Mouse (Mus musculus): ENCODE measurements at regions not wholly inside any gene's neighbourhood (a gene's known extent, or its start where the extent isn't known, plus 50 kb on each side); places are given as distances from the start of the nearest gene placed in this dataset.

- Histone ChIP-seq H3K4me3 (replicated peaks in 1 of 3; ENCODE audit: low read depth in 2 of 3, low read length in 2 of 3, poor library complexity in 1 of 3) (no peak overlapping the region), H3K27ac (ENCODE audit: insufficient read depth, low read depth) (no peak overlapping the region), H3K9ac (ENCODE audit: insufficient read depth, low read depth) (no peak overlapping the region), H3K4me2 (ENCODE audit: insufficient read depth, low read depth, poor library complexity, severe bottlenecking) (no peak overlapping the region), H3K79me2 (replicated peaks; ENCODE audit: control insufficient read depth, extremely low read depth, insufficient read depth, poor library complexity, severe bottlenecking) (no peaks in the 10 kb centered on the region), H3K9me3 (replicated peaks; ENCODE audit: low read length) (no peaks in the 10 kb centered on the region), H3K27me3 (replicated peaks) (no peaks in the 10 kb centered on the region), H3K36me3 (replicated peaks in 1 of 2; ENCODE audit: control insufficient read depth in 1 of 2, insufficient read depth in 1 of 2, low read length in 1 of 2) (no peaks in the 10 kb centered on the region), H3K4me1 (ENCODE audit: control insufficient read depth in 1 of 2, insufficient read depth in 2 of 2) (peaks cover 0 to 3% of the 10 kb centered on the region in 2 experiments; a peak in 1 of 4 replicates)
- TF ChIP-seq USF2 (conservative IDR thresholded peaks at IDR 0.05; ENCODE audit: low read depth, low read length) = no peak
- no peak for TF ChIP-seq BHLHE40 (IDR thresholded peaks at IDR 0.05; ENCODE audit: low read depth, low read length)
- TF ChIP-seq KAT2A (IDR thresholded peaks at IDR 0.05; ENCODE audit: insufficient replicate concordance, low read length) = no peak
- no peak for TF ChIP-seq MEF2A (IDR thresholded peaks at IDR 0.05; ENCODE audit: borderline replicate concordance, low read depth, low read length)
- no peak for TF ChIP-seq CTCF (conservative IDR thresholded peaks at IDR 0.05 in 1 of 2, IDR thresholded peaks at IDR 0.05 in 1 of 2; ENCODE audit: low read depth in 2 of 2, low read length in 2 of 2)
- no peak for TF ChIP-seq IRF4 (IDR thresholded peaks at IDR 0.05; ENCODE audit: low read depth, low read length)
- TF ChIP-seq TBP (conservative IDR thresholded peaks at IDR 0.05; ENCODE audit: low read depth, low read length) = no peak
- TF ChIP-seq ELF1 (IDR thresholded peaks at IDR 0.05; ENCODE audit: low read depth, low read length) = no peak
- TF ChIP-seq POLR2AphosphoS2 (IDR thresholded peaks at IDR 0.05; ENCODE audit: low read depth, low read length) = no peak
- no peak for TF ChIP-seq EP300 (IDR thresholded peaks at IDR 0.05; ENCODE audit: low read length)
- TF ChIP-seq SIN3A (IDR thresholded peaks at IDR 0.05; ENCODE audit: low read length) = no peak
- TF ChIP-seq JUN (IDR thresholded peaks at IDR 0.05; ENCODE audit: insufficient read depth, low read depth, low read length) = no peak
- no peak for TF ChIP-seq GABPA (IDR thresholded peaks at IDR 0.05; ENCODE audit: insufficient replicate concordance, low read depth, low read length)
- TF ChIP-seq NRF1 (IDR thresholded peaks at IDR 0.05; ENCODE audit: low read depth, low read length) = no peak
- no peak for TF ChIP-seq MYC (IDR thresholded peaks at IDR 0.05; ENCODE audit: low read depth, low read length)
- dilution Hi-C loops (cut with MboI; ENCODE audit: extremely low pct_ligation_motif_present, extremely low pct_unique_long_range_greater_than_20kb, low sequenced_read_pairs) = no loop called here
- no peak for DNase-seq (ENCODE audit: extremely low read depth)
- in situ Hi-C loops (cut with MboI; ENCODE audit: low pct_ligation_motif_present, low pct_unique_long_range_greater_than_20kb, low sequenced_read_pairs) = no loop called here
These were observed 872.1 kb downstream of the A830018L16Rik start for GRCm38 (mm10) chr1:12286026-12286425.

GRCm38 (mm10) chr1:12288521-12288920 is 874.6 kb downstream of the A830018L16Rik start:
- Histone ChIP-seq H3K4me1 (ENCODE audit: control insufficient read depth in 1 of 2, insufficient read depth in 2 of 2) (peaks cover 0 to 3% of the 10 kb centered on the region in 2 experiments; a peak in 1 of 4 replicates), H3K9me3 (replicated peaks; ENCODE audit: low read length) (no peaks in the 10 kb centered on the region), H3K4me3 (replicated peaks in 1 of 3; ENCODE audit: low read depth in 2 of 3, low read length in 2 of 3, poor library complexity in 1 of 3) (no peak overlapping the region), H3K27me3 (replicated peaks) (no peaks in the 10 kb centered on the region), H3K79me2 (replicated peaks; ENCODE audit: control insufficient read depth, extremely low read depth, insufficient read depth, poor library complexity, severe bottlenecking) (no peaks in the 10 kb centered on the region), H3K36me3 (replicated peaks in 1 of 2; ENCODE audit: control insufficient read depth in 1 of 2, insufficient read depth in 1 of 2, low read length in 1 of 2) (no peaks in the 10 kb centered on the region), H3K27ac (ENCODE audit: insufficient read depth, low read depth) (no peak overlapping the region), H3K4me2 (ENCODE audit: insufficient read depth, low read depth, poor library complexity, severe bottlenecking) (no peak overlapping the region), H3K9ac (ENCODE audit: insufficient read depth, low read depth) (no peak overlapping the region)
- dilution Hi-C loops (cut with MboI; ENCODE audit: extremely low pct_ligation_motif_present, extremely low pct_unique_long_range_greater_than_20kb, low sequenced_read_pairs) = no loop called here
- in situ Hi-C loops (cut with MboI; ENCODE audit: low pct_ligation_motif_present, low pct_unique_long_range_greater_than_20kb, low sequenced_read_pairs) = no loop called here
- DNase-seq (ENCODE audit: extremely low read depth) = no peak
- no peak for TF ChIP-seq ZKSCAN1 (IDR thresholded peaks at IDR 0.05; ENCODE audit: borderline replicate concordance, low read depth, low read length)
- no peak for TF ChIP-seq CHD1 (IDR thresholded peaks at IDR 0.05; ENCODE audit: low read depth, low read length)
- no peak for TF ChIP-seq TBP (conservative IDR thresholded peaks at IDR 0.05; ENCODE audit: low read depth, low read length)
- no peak for TF ChIP-seq ZC3H11A (IDR thresholded peaks at IDR 0.05; ENCODE audit: low read depth, low read length)
- TF ChIP-seq E2F4 (IDR thresholded peaks at IDR 0.05; ENCODE audit: insufficient replicate concordance, low read depth, low read length) = no peak
- TF ChIP-seq UBTF (IDR thresholded peaks at IDR 0.05; ENCODE audit: low read depth, low read length) = no peak
- no peak for TF ChIP-seq MAX (IDR thresholded peaks at IDR 0.05; ENCODE audit: low read length)
- TF ChIP-seq POLR2A (IDR thresholded peaks at IDR 0.05; ENCODE audit: low read depth, low read length) = no peak
- TF ChIP-seq USF1 (IDR thresholded peaks at IDR 0.05; ENCODE audit: low read depth, low read length) = no peak
- TF ChIP-seq GABPA (IDR thresholded peaks at IDR 0.05; ENCODE audit: insufficient replicate concordance, low read depth, low read length) = no peak
- no peak for TF ChIP-seq NELFE (IDR thresholded peaks at IDR 0.05; ENCODE audit: low read depth, low read length)
- TF ChIP-seq JUN (IDR thresholded peaks at IDR 0.05; ENCODE audit: insufficient read depth, low read depth, low read length) = no peak
- no peak for TF ChIP-seq SIN3A (IDR thresholded peaks at IDR 0.05; ENCODE audit: low read length)
- TF ChIP-seq BHLHE40 (IDR thresholded peaks at IDR 0.05; ENCODE audit: low read depth, low read length) = no peak
- no peak for TF ChIP-seq MEF2A (IDR thresholded peaks at IDR 0.05; ENCODE audit: borderline replicate concordance, low read depth, low read length)
- no peak for TF ChIP-seq IRF4 (IDR thresholded peaks at IDR 0.05; ENCODE audit: low read depth, low read length)
- TF ChIP-seq SMC3 (IDR thresholded peaks at IDR 0.05; ENCODE audit: low read depth, low read length) = no peak
- TF ChIP-seq HCFC1 (IDR thresholded peaks at IDR 0.05; ENCODE audit: low read depth, low read length) = no peak
- no peak for TF ChIP-seq PAX5 (IDR thresholded peaks at IDR 0.05; ENCODE audit: low read length)
